Mouse (Mus musculus): ENCODE data around the gene Skor1. TPM values are rescaled to one million over a fixed set of nuclear protein-coding genes. Genes with fewer than 3 reads are reported as not detected.

Gene Skor1
- total RNA-seq, 2 experiments from 2014 or later = not detected

- ATAC-seq (replicated peaks; ENCODE audit: low FRiP score, low TSS enrichment, poor library complexity, severe bottlenecking) = no peak
Observed at GRCm38 (mm10) chr9:63099876-63100275, 48.9 kb downstream of the Skor1 start.

GRCm38 (mm10) chr9:63099344-63099743, 49.4 kb downstream of the Skor1 start:
- no peak for ATAC-seq (replicated peaks; ENCODE audit: low FRiP score, low TSS enrichment, poor library complexity, severe bottlenecking)

DNA sequence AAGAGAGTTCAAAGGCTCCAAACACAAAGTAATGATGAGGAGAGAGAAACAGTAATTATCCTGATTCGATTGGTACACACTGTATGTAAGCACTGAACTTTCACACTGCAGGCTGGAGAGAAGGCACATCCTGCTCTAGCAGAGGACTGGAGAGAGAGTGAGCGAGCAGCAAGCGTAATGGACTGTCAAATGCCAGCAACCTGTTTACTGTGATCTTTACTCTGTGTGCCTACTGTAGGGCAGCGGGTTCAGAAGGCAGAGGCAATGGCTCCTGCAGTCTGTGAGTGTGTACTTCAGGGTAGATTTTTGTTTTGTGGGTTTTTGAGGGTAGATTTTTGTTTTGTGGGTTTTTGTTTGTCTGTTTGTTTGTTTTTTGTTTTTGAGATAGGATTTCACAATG, 49.9 kb downstream of the Skor1 start:
- no peak for ATAC-seq (replicated peaks; ENCODE audit: low FRiP score, low TSS enrichment, poor library complexity, severe bottlenecking)

- no peak for ATAC-seq (replicated peaks; ENCODE audit: low FRiP score, low TSS enrichment, poor library complexity, severe bottlenecking)
Observed at GRCm38 (mm10) chr9:63097204-63097603, 51.6 kb downstream of the Skor1 start.

GRCm38 (mm10) chr9:63094030-63094429, 54.7 kb downstream of the Skor1 start:
- ATAC-seq (replicated peaks; ENCODE audit: low FRiP score, low TSS enrichment, poor library complexity, severe bottlenecking) = no peak

- ATAC-seq (replicated peaks; ENCODE audit: low FRiP score, low TSS enrichment, poor library complexity, severe bottlenecking) = no peak
Observed at GRCm38 (mm10) chr9:63092567-63092966, 56.2 kb downstream of the Skor1 start.

- ATAC-seq (replicated peaks; ENCODE audit: low FRiP score, low TSS enrichment, poor library complexity, severe bottlenecking) = no peak
Observed at GRCm38 (mm10) chr9:63091971-63092528, 56.7 kb downstream of the Skor1 start.

DNA sequence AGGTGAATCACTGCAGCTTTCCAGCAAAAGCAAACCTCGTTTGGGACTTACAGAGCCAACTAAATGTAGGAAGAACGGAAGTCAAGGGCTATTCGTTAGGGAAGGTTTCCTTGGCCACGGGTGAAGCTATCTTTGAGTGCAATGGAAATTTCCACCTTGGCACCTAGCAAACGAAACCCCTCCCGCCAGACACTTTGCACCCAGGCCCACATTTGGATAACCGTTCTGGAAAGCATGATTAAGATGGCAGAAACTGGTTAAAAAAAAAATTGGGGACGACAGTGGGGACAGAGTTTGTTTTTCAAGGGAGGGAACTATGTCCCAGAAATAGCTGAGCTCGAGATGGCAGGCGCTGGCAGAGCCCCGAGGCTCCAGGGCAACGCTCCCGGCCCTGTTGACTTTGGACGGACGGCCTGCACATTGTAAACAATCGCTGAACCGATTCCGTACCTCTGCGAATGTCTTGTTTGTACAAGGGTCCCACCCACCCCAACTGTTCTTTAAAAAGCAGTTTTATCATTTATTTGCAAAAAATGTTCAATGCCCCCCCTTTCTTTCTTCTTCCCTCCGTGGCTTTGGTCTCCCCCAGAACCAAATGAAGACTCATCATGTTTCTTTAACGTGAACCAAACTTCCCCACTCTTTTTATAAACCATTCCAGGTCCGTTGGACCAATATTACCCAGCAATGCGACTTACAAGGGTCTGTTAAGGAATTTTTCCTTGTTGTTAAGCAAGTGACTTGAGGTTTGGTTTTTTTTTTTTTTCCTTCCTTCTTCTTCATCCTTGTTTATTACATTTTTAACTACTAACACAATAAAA, 57.5 kb downstream of the Skor1 start:
- no peak for ATAC-seq (replicated peaks; ENCODE audit: low FRiP score, low TSS enrichment, poor library complexity, severe bottlenecking)

DNA sequence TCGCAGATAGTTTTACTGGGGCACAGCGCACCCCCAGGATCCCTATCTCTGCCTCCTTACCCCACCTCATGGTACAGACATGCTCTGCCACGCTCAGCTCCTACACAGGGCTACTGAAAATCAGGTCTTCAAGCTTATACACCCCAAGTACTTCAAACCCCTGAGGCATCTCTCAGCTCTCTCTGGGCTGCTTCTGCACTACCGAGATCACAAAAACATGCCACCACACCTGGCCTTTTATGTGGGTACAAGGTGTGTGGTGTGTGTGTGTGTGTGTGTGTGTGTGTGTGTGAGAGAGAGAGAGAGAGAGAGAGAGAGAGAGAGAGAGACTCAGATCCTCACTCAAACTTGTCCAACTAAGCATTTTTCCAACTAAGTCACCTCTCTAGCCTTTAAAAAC, 59.6 kb downstream of the Skor1 start:
- ATAC-seq (replicated peaks; ENCODE audit: low FRiP score, low TSS enrichment, poor library complexity, severe bottlenecking) = no peak

Other genes with a start within 250 kb of the Skor1 start
- gene Pias1, start 161.0 kb downstream of the Skor1 start, total RNA-seq (2014; fragmentation: Nextera tagmentation) = 63.9 and 72.4 TPM in 2 replicates
- gene Pias1, start 161.0 kb downstream of the Skor1 start, total RNA-seq (2017) = 25.6 and 35.3 TPM in 2 replicates
- gene Map2k5, start 228.9 kb upstream of the Skor1 start, total RNA-seq (2014; fragmentation: Nextera tagmentation) = 16.6 and 26.5 TPM in 2 replicates
- 11.3 and 11.8 TPM in 2 replicates for gene Map2k5, start 228.9 kb upstream of the Skor1 start, total RNA-seq (2017)